Mouse (Mus musculus): ENCODE measurements at regions not wholly inside any gene's neighbourhood (a gene's known extent, or its start where the extent isn't known, plus 50 kb on each side); places are given as distances from the start of the nearest gene placed in this dataset.

DNA sequence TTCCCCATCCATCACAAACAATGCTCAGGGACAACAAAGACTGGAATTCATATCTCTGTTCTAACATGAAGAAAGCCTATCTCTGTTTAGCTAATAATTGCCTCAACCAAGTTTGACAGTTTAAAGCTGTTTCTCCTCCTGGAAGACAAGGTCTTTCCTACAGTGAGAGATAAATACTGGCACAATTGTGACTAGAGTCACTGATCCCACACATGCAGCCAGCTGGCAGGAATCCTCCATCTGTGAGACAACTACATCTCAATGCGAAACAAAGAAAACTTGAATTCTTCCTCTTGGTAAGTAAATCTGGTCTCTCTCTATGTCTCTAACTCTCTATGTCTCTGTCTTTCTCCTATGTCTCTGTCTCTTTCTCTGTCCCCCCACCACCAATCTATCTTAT is 239.1 kb upstream of the Nsun2 start:
- DNase-seq (ENCODE audit: low read depth, low spot score): no peak

DNA sequence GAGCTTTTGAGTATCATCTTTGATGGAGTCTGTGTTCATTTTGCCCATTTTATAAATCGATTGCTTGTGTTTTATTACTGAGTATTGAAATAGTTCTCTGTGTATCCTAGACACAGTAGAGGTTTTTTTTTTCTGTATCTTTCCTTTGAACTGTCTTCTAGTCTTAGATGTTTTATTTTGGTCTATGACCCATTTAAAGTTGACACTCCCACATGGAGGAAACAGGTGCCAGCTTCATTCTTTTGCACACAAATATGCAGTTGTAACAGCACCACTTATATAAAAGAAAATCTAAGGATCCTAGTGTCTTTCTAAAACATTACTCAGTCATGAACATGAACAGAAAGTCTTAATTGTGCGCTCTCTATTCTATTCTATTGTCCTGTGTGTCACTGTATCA is 230.2 kb upstream of the Nsun2 start:
- DNase-seq (ENCODE audit: low read depth, low spot score): no peak

DNA sequence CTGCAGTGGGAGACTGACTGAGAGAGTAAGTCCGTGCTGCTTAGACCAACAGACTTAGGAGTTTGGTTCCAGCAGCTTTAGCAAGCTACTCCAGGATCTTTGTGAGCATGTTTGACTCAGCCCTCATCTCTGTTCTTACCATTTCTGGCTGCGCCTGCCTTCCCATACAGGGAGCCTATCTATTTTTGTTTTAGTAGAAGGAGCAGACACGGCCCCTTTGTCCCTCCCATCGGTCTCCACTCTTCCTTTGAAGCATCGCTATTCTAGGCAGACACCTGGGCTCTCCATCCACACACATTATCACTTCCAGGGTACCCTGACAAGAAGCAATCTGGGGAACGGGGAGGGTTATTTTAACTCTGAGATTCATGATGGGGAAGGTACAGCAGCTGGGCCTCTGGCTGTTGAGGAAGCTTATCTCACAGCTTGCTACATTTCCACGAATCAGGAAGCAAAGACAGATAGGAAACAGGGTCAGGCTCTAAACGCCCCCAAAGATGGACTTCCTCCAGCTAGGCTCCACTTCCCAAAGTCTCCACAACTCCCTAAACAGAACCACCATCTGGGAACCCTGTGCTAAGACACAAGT is 203.0 kb upstream of the Nsun2 start:
- DNase-seq (ENCODE audit: low read depth, low spot score): no peak

DNA sequence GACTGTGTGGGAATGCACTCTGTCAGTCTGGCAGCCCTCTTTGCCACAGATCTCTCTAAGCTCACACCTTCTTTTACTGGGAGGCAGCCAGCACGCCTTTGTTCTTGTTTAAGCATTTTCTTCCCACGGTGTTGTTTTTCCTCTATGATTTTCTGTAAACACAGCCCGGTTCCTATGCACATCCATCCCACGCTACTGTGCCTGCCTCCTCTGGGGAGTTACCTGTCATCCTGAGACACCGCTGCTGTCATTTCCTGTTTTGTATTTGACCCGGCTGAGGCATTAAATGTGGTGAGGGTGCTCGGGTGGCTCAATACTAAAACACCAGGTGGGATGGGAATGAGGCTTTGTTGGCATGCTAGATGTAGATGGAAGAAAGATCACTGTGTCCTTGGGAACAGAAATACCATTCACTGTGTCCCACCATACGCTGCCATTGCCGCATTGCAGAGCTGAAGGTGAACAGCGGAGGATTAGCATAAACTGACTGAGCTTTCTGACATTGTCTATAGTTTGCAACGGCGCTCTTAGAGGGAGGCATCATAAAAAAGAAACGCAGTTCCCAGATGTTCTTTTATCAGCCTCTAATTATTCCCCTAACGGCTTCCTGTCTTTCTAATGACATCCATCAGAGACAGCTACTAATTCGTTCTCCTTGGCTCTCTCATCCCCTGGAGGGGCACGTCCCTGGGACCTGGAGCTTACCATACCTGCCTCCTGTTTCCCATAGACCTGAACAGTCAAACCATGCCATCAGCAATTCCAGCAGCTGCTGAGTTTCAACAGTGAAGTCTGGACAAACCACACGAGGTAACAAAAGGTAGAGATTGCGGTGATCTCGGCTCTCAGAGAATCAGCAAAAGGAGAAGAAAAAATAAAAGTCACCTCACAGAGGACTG is 201.8 kb upstream of the Nsun2 start:
- DNase-seq (ENCODE audit: low read depth, low spot score): no peak

DNA sequence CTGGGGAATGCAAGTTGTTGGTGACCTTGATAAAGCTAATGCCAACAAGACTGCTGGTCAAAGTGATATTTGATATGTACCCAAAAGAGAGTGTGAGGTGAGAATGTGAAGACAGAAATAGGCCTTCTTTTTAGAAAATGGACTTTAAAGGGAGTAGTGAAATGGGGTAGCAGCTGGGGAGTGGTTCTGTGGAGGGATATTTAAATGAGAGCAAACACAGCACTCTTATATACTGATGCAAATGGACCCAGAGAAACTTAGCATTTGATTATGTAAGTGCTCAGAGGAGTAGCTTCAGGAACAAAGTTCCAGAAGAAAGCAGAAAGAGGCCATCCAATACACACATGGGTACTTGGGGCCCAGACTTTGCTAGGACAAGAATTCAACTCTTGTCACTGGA is 189.7 kb upstream of the Nsun2 start:
- DNase-seq (ENCODE audit: low read depth, low spot score): no peak

DNA sequence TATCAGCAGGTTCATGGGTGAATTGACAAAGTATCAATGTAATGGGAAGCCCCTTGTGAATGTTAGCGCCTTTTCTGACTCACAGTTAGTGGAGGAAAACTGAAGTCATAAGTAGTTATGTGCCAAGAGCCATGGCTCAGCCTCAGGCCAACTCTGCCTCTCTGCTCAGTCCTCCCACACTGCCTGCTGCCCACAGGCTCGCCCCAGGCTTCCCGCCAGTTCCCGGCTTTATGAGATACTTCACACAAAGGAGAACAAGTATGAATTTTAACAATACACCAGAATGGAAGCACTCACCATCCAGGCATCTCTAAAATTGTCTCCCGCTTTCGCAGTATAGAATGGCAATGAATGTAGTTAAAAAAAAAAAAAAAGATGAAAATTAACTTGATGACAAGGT is 176.1 kb upstream of the Nsun2 start:
- DNase-seq (ENCODE audit: low read depth, low spot score): no peak

DNA sequence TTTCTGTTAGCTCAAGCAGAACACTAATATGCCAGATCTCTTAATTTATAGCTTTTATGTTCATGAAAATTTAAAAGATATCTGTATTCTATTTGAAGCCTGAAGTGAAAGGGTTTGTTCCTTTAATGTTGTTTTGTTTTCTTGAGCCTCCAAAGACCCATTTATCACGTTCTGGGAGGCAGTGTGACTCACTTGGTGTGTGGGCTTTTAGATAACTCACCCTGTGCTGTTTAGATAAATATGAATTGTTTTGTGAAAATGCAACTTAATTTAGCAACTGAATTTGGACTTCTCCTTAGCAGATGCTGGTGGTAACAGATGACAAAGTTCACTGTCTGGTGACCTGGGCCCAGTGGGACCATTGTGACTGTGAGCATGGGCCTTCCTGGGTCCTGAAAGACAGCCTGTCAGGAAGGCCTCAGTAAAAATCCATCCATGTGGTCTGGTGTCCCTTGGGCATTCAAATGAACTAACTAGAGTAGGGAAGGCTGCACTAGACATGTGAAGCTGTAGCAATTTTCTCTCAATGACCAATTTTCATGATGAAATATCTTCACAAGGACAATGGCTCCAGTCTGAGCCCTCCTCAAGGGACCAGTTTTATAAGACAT is 167.6 kb upstream of the Nsun2 start:
- DNase-seq (ENCODE audit: low read depth, low spot score): no peak

DNA sequence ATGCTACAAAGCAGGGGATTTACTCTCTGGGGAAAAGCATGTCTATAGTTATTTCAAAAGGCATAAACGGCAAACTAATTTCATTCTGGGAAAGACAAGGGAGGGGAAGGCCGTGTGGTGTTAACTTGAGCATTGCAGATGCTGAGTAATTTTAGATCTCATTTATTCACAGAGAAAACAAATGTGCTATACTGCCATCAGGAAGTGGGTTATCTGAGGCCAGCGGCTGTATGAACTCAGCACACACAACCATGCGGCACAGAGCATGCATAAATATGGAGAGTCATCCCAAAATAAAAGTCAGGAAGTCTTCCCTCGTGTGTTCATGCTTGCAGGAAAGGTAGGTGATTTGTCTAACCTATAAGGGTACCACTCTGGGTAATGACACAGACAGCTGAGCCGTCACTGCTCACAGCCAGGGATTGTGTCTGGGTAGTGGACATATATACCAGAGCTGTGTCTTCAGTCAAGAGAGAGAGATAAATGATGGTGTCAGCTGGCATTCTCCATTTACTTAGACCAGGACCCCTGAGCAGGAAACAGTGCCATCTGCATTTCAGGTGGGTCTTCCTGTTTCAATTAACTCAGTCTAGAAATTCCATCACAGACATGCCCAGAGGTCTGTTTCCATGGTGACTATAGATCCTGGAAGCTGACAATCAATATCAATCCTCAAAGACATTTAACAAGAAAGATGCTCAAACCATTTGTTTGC is 160.3 kb upstream of the Nsun2 start:
- no peak for DNase-seq (ENCODE audit: low read depth, low spot score)

DNA sequence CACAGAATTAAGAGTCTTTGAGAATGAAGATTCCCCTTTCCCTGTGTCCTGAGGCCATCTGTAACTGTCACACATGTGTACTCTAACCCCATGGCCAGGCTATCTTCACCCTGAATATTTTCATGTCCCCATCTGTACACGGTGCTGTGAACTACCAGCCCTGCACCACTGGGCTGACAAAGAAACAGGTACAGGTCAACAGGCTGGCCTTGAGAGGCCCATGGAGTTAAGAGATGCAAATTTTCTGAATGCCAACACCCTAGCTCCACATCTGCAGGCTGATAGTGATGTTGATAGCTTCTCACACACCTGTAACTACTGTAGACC is 159.8 kb upstream of the Nsun2 start:
- no peak for DNase-seq (ENCODE audit: low read depth, low spot score)

DNA sequence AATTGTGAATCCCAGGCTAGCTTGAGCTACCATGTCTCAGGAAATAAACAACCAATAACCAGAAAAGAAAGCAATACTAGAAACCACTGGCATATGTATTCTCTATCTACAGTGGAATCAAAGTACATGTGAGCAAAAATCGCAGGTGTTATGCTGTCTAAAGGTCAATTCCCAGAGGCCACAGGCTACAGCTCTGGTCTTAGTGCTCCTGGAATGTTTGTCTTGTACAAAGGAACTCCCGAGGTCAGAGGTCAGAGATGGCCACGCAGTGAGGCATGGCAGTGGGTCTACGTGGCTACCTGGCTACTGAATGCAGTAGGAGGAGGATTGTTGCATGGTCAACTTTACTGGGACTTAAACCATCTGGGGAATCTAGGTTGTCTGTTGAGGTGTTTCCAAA is 153.1 kb upstream of the Nsun2 start:
- no peak for DNase-seq (ENCODE audit: low read depth, low spot score)

DNA sequence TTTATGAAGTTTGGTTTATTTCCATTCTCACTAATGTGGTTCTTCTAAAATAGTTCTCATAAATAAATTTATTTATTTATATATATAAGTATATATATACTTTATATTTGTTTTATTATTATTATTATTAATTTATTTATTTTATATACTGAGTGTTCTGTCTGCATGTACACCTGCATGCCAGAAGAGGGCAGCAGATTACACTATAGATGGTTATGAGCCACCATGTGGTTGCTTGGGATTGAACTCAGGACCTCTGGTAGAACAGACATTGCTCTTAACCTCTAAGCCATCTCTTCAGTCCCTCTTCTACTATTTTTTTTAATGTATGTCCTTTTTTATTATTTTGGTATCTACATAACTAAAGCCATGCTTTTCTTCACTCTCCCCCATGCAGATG is 148.8 kb upstream of the Nsun2 start:
- DNase-seq (ENCODE audit: low read depth, low spot score): no peak

DNA sequence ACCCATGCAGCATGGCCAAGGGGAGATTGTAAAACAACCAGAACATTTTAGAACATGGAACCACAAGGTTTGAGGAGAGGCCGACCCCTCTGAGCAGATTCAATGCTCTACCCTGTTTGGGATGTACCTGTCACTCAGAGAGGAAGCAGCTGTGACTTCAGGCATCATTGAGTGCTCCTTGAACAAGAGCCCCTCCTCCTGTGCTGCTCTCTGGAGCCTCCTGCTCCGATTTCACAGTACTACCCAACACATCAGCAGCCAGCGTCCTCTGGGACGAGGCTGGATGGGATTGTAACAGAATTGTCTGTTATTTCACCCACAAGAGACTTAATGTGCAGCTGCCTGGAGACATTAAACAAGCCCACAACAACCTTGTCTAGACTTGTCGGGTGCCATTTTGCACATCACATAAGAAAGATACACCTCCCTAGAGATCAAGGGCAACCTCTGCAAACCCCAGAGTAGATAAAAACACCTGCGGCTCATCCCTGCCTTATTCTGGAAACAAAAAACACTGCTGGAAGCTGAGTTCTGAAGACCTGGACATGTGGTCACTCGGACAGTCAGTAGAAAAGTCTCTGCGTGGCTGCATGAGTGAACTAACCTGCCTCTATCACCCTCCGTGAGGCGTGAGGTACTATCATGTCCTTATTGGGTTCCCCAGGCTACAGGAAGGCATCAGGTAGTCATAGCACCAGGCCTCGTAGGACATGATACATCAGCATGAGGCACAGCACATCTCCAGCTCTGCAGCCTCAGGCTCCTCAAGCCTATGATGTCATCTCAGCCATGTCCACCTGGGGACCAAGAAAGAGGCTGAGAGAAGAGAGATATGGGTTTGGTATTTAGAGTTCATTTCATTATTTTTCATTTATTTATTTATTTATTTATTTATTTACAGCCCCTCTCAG is 140.4 kb upstream of the Nsun2 start:
- DNase-seq (ENCODE audit: low read depth, low spot score): no peak

DNA sequence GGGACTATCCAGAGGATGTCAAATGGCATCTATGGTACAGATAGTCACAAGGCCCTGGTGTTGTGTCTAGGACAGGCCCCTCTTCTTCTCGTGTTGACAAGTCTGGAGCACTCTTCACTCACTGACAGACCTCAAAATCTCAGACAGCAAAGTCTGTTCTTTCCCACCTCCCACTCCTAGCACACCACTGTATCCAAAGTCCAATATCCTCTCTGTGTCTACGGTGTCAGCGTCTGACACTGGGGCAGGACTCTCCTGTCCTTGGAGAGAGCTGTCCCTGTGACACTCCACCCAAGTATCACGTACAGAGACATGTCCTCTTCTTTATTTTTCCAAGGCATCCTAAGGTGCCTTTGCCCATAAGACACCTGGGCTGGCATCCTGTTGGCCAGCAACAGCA is 139.0 kb upstream of the Nsun2 start:
- no peak for DNase-seq (ENCODE audit: low read depth, low spot score)

DNA sequence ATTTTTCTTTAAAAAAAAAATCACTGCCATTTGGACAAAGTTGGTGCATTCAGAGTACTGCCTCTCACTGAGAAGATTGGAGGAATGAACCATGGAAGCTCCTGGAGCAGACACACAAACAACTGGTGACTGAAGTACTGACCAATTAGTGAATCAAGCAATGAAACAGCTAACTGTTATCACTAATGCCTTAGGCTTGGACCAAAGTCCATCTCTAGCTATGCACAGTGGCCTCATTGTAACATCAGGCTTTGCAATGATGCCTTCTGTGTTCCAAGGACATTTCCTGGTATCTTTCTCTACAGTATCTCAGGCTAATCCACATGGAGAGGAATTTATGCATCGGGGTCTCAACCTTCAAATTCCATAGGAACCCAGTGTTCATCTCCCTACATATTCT is 123.2 kb upstream of the Nsun2 start:
- no peak for DNase-seq (ENCODE audit: low read depth, low spot score)

DNA sequence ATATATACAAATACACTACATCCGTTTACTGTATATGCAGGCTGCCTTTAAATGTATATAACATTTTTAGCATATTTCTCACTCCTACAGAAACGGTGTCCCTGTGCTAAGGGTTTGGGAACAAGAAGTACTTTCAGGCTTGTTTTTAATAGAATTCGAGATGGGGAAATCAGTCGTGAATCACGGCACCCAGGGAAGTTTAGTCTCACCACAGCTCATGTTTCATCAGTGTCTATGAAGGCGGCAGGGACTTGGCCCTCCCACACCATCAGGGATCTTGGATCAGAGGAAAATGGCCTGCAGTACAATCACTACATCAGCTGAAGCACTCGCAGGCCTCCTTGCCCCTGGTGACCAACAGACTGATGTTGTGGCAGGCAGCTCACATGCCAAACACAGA is 118.7 kb upstream of the Nsun2 start:
- DNase-seq (ENCODE audit: low read depth, low spot score): no peak

DNA sequence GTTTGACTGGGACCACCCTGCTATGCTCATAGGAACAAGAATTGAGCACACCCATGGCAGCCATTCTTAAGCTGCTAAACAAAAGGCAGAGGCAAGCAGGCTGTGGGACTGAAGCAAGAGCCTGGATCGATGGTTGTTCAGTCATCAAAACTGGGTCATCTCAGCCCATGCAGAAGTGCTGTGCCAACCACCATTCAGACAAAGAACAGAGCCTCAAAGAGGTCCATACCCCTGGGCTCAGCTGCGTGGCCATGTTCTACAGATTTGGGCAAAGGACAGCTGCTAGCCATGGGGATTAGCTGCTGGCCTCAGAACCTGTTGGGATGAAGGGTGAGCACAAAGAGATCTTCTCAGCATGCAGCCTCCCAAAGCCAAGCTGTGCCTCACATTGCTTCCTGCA is 116.8 kb upstream of the Nsun2 start:
- DNase-seq (ENCODE audit: low read depth, low spot score): no peak

DNA sequence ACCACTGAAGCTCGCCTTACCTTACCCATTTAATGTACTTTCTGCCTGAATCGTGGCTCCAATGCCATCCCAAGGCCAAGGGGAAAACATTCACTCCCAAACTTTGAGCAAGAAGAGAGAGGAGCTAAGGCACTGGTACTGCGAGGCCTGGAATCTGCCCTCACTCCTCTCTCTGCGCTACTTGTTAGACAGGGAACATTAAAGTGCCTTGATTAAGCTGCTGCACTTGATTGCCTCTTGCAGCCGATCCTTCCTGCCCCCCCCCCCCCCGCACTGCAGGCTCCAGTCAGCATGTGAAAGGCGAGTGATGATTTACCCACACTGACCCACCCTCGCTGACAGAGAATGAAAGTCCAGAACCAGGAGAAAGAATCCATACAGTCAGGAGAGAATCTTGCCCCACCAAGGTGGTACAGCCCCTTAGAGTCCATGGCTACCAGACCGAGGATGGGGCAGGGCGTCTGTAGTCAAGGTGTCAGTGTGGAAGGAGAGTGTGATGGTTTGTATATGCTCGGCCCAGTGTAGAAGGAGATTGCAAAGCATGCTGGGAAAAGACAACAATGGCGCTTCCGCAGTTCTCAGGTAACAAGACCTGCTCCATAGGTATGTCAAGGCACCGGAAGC is 115.6 kb upstream of the Nsun2 start:
- no peak for DNase-seq (ENCODE audit: low read depth, low spot score)

DNA sequence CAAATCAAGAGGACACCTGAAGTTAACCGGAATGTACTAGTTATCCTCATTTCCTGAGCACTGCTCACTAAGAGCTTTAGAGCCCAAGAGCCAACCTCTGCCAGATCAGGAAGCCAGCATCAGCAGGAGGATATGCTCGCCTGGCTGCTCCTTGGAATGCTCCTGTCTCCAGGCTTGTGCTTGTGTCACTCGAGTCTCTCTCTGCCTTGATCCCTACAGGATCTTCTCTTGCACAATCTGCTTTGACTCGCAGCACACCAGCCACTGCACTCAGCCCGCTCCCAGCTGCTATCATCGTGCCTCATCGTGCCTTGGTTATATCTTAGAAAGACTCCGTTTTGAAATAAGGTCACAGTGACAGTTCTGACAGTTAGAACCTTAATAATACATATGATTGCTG is 113.4 kb upstream of the Nsun2 start:
- no peak for DNase-seq (ENCODE audit: low read depth, low spot score)

DNA sequence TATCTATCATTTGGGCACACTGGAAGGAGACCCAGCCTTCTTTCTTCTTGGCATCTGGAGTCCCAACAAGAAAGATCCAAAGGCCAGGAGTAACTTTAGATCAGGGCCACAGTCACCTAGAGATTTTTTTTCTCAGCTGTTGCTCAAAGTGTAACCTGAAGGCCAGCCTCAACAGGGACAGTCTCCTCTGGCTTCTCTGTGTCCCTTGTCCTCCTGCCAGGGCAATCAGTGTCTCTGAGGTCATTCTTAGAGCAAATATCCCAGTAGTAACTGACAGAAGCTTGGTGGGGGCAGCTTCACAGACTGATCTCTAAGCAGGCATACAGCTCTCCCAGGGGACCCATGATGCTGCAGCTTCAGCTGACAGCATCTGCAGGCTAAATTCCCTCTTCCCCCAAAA is 111.6 kb upstream of the Nsun2 start:
- no peak for DNase-seq (ENCODE audit: low read depth, low spot score)

DNA sequence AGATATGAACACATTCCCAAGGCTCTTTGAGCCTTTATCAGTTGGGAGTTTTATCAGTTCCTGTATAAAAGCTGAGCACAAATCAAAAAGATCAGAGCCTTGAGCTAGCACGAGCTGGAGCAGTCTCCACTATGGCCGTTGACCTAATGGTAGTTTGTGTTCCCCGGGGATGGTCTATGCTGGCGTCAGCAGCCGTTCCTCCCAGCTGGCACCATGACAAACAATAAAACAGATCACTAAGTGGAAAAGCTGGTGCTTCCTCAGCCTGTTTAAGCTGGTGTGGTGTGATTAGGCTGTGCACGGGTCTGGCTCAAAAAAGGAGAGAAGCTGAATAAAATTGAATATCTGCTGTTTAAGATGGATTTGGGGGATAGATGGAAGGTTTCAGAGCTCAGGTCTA is 107.4 kb upstream of the Nsun2 start:
- DNase-seq (ENCODE audit: low read depth, low spot score): no peak

DNA sequence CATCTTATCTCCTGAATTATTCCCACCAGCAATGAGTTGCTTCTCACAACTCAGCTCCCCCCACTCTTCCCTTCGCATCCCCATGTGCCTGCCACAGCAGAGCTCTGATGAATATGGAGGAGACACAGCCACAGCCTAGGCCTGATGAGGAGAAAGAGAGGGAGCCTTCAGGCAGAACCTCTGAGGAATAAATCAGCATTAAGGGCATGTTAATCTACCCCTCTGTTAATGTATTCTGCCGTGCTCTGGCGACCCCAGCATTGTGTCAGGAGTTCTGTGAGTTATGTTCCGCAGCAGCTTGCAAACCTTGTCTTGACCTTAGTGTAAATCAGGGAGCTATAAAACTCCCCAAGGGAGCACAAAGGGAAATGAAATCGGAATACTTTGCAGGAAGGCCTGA is 104.0 kb upstream of the Nsun2 start:
- no peak for DNase-seq (ENCODE audit: low read depth, low spot score)

Measured in 3T3-L1 (cell line).